Mouse (Mus musculus): ENCODE measurements around the gene Mafg.
A peak's percentile ranks its signal among the peaks of the same experiment; 100 is the strongest.

Mafg gene

DNA sequence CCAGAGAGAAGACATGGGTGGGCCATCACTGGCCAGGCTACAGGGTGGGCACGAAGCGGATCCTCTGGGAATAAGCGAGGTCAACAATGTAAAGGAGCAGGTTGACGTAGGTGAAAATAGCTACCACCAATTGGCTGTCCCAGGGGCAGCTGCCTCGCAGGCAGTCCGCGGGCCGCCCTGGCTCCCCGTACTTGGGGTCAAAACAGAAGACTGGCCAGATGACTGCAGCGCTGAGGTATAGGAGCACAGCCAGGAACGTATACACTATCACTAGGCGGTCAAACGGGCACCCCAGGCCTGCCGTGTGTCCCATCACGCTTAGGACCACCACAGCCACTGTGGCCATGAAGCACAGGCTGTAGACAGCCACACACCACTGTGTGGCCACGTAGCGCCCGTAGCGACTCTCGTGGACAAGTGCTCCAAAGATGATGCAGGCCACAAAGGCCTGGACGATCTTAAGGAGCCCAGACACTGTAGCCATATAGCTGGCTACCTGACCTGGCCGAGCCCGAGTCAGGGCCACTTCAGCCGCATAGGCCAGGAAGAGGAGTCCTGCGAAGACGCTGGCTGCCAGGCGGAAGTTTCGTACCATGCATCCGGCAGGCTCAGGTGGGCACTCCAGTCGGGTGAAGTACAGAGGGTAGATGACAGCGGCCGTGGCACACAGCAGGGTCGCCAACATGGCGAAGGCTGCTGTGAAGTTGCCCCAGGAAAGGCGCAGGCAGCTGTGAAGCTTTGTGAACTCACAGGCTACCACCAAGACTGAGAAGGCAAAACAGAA lies 13.8 kb upstream of the Mafg start:
- DNase-seq (ENCODE audit: extremely low spot score, low read depth, low spot score): no peak

DNA sequence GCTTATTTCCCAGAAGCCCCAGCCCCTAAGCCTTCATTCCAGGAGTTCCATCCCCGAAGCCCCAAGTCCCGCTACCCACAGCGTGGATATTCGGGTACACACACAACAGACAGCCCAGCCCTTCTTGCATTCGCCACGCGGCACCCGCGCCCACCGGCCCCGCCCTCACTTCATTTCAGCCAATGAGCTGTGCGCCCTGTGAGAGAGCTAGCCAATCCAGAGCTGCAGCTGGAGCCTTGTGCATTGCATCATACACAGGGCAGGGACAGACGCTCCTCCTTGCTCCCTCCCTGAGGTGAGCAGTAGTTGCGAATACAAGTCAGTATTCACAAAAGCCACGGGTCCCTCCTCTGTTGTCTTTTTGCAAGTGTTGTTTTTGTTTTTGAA lies 10.2 kb upstream of the Mafg start, which contains the start of gene Pycr1:
Gene Pycr1, minus strand, starts transcription at position 169 of the 387 bp plus-strand sequence.
- peak; percentile 79 for DNase-seq (ENCODE audit: extremely low spot score, low read depth, low spot score)

DNA sequence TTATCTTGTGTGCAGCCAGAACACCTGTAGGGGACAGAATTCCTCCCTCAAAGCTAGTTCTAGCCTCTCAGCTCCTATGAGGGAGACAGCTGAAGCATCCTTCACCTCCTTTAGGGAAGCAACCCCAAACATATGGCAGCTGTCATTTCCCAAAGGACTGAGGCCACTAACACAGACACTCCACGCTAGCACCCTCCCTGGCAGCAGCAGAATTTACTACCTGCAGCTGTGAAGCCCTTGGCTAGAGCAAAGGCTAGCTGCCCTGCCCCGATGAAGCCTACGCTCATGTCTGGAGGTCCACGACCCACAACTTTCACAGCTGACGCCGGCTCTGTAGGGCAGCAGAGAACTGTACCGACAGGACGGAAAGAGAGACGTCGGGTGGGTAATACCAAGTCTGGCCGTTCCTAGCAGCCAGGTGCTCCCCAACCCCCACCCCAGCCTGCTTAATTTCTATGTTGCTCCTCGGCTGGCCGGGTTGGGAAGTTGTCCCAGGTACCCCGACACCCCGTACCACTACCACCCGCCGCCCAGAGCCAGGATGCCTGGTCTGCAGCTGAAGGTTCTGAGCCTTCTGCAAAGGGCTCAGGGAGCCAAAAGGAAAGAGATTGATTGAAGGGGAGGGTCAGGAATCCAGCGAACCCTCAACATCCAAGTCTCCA lies 9.7 kb upstream of the Mafg start:
- no peak for DNase-seq (ENCODE audit: extremely low spot score, low read depth, low spot score)

GRCm38 (mm10) chr11:120641869-120642268 lies 8.5 kb upstream of the Mafg start:
- no peak for DNase-seq (ENCODE audit: extremely low spot score, low read depth, low spot score)

DNA sequence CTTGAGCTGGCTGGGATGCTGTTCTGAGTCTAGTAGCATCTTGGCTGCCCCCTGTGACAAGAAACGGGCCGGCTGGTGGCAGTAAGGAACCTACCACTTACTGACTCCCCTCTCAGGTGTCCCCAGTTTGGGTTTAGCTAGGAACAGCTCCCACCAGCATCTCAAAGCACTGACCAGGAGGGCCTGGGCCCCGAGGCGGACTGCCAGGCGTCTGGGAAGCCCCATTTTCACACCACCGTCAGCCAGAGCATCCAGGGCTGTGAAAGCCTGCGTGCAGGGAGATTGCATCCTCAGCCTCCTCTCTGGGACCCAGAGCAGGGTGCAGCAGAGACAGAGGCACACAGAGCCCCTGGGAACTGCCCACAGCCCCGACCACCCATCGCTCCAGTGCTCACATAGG lies 7.9 kb upstream of the Mafg start:
- no peak for DNase-seq (ENCODE audit: extremely low spot score, low read depth, low spot score)

GRCm38 (mm10) chr11:120634810-120635209 lies 1.4 kb upstream of the Mafg start:
- DNase-seq (ENCODE audit: extremely low spot score, low read depth, low spot score): no peak

- no peak for DNase-seq (ENCODE audit: extremely low spot score, low read depth, low spot score)
Measured at GRCm38 (mm10) chr11:120632559-120633519, 561 bp downstream of the Mafg start.

DNA sequence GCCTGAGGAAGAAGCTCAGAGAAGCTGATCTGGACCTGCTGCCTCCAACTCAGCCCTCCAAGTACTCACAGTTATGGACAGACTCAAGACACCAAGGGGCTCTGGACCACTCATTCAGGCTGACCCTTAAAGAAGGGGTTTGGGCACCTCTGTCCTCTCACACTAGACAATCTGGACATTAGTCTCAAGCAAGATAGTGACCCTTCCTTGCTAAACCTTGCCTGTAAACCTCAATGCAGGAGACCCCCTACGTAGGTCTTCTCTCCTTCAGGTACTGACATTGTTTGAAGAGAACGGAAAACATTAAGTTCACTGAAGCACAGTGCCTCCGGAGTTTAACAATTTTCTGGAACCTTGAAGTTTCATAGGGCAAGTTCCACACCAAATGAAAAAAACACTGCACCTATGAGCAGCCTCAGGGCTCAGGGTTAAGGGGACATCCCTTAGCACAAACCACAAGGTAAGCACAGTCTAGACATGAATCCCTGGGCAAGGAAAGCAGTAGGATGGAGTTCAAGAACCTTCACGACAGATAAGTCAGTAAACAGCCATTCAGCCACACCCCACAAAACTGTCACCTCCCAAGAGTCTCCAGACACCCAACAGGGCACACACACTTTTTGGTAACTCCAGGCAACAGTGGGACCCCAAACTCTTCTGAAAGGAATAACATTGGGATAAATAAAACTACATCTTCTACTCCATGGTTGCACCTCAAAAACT lies 1.5 kb downstream of the Mafg start:
- no peak for DNase-seq (ENCODE audit: extremely low spot score, low read depth, low spot score)

DNA sequence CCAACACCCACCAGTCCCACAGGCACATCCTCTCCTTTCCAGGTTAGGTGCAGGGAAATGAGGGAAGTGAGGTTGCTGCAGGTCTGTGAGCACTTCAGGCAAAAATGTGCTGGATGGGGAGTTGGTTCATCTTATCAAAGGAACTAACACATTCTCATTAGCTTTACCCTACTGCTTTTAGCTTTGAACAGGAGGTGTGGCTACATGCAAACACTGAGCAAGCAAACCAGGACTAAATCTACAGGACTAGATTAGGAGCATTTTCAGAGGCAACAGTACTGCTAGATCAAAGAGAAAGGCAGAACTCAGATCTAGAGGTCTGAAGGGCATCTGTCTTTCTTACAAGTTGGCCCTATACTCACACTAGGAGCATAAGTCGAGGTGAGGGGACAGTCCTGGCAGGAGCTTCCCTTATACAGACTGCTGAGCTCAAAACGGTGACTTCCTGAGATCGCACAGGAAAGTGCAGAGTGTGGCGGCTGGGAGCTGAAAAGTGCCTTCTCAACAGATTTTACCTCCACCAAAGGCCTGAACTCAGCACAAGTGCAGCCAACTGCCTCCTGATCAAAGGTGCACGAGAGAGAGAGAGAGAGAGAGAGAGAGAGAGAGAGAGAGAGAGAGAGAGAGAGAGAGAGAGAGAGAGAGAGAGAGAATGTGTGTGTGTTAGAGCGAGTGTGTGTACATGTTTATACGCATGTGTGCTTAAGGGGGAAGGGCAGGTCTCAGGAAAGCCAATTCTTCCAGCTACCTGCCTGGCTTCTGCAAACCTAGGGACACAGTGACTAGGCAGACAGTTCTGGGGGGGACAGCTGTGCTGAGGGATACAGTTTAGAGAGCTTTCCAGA lies 2.3 kb downstream of the Mafg start:
- DNase-seq (ENCODE audit: extremely low spot score, low read depth, low spot score): no peak

- no peak for DNase-seq (ENCODE audit: extremely low spot score, low read depth, low spot score)
Measured at GRCm38 (mm10) chr11:120630401-120630871, 3.0 kb downstream of the Mafg start.

DNA sequence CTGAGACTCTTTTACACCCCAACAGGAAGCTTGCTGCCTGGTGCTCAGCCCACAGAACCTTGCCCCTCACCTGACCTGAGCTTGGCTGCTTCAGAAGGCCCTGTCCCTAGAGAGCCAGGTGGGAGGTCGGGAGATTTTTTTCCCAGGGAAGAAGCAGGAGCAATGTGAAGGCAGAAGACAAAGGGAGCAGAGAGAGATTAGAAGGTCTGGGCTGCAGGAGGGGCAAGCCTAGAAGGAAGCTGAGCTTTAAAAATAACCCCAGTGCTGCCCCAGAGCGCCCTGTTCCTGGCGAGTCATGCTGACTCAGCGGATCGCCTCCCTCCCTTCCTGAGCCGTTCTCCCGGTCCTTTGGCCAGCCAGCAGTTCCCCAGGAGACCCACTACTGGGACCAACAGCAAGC lies 3.5 kb downstream of the Mafg start:
- DNase-seq (ENCODE audit: extremely low spot score, low read depth, low spot score): no peak

GRCm38 (mm10) chr11:120629341-120629730 lies 4.1 kb downstream of the Mafg start:
- no peak for DNase-seq (ENCODE audit: extremely low spot score, low read depth, low spot score)

- DNase-seq (ENCODE audit: extremely low spot score, low read depth, low spot score): no peak
Measured at GRCm38 (mm10) chr11:120628601-120629340, 4.6 kb downstream of the Mafg start.

DNA sequence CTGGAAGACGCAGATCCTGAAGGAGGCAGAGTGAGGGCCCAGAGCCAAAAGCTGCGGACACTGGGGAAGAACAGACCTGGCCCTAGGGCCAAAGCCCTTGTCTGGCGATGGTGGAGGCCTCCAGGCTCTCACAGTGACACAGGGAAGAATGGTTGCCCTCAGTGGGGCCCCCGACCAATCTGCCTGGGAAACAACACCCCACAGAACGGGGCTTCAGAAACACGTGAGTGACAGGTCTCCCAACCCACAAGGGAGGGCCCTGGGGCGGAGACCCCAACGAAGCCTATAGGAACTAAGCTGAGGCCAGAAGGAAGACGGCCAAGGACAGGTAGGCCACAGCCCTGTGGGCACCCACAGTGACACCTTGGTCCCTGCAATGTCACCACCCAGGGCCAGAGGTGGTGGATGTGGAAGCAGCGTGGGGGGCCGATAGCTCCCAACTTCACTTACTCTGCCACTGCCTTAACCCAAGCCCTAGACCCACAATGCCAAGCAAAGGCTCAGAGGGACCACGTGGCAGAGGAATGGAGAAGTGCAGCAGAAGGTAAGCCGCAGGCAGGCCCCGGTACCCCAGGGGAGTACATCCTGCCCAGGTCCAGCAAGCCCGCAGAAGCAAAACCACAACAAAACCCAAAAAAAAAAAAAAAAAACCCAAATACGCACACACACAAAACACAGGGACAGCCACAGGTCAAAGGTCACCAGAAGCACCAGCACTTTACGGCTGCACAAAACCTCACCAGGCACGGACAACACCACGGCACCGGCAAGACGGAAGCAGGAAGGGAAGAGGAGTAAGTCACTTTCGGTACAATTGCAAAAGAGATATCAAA lies 5.7 kb downstream of the Mafg start:
- no peak for DNase-seq (ENCODE audit: extremely low spot score, low read depth, low spot score)

GRCm38 (mm10) chr11:120626785-120627467 lies 6.5 kb downstream of the Mafg start:
- DNase-seq (ENCODE audit: extremely low spot score, low read depth, low spot score): no peak

- DNase-seq (ENCODE audit: extremely low spot score, low read depth, low spot score): no peak
Measured at GRCm38 (mm10) chr11:120625152-120625775, 8.1 kb downstream of the Mafg start, which contains the start of gene Sirt7. TSS of gene Sirt7 (minus strand) at chr11:120625240.

DNA sequence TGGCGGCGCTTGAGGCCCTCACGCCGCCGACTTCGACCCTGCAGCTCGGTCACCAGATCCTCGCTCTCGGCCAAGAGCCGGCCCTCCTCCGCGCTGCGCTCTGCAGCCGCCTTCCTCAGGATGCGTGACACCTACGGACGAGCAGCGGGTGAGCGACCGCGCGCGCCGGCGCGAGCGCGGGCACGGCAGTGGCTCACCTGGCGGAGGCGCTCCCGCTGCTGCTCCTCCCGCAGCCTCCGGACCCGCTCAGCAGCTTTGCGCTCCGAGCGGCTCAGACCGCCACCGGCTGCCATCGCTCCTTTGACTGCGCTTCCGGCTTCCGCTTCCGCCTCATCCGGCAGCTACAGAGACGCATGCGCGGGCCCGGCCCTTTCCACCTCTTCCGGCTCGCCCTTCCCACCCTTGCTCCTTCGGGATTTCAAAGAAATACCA lies 8.7 kb downstream of the Mafg start:
- no peak for DNase-seq (ENCODE audit: extremely low spot score, low read depth, low spot score)
